In genomic region chr2:127267854-127268253, GRCm38 (mm10) we compare ENCODE assay signal across 18 mouse cellular contexts. TPM values are rescaled to one million over a fixed set of nuclear protein-coding genes. Genes with fewer than 3 reads are reported as not detected.
DNase-seq lines count a peak whose midpoint lies in the region; ATAC-seq and TF ChIP-seq lines count a peak whose summit lies in the region.
"Had no signal": no experiment of that assay in that cellular context is flagged by ENCODE, and none has a peak within 500 bp of the region (broad histone marks: within the 10 kb centered on the region; RNA-seq: fewer than 3 reads in every experiment).

No protein-coding gene starts in this region.

- ATAC-seq in activated CD4-positive, CD25-positive, alpha-beta regulatory T cell, adult 4 months = no peak

- intact Hi-C loops in heart, adult 2 months (cut with DNase I) = loop anchor here (2.0 kb wide), 1 partner anchor 15 kb away; no protein-coding TSS in a partner anchor
- intact Hi-C loops in heart, postnatal 25 days (cut with DNase I) = loop anchor here (2.0 kb wide), 1 partner anchor 19 kb away; no protein-coding TSS in a partner anchor

- no peaks in the 10 kb centered on the region for H3K9me3 ChIP-seq in MEL (replicated peaks; ENCODE audit: insufficient read depth, low read length)
- H3K9me3 ChIP-seq: forebrain, embryonic 10.5 days; limb, embryonic 12.5 days; midbrain, embryonic 12.5 days had no signal

- no peak for DNase-seq in heart, adult 2 months
- DNase-seq in heart, postnatal 25 days (ENCODE audit: low spot score) = no peak
- peak; percentile 22 for DNase-seq in kidney, postnatal 14 days
- no peak for DNase-seq in kidney, postnatal 4 days
- no peak for DNase-seq in MEL (ENCODE audit: low read depth, low spot score)
- DNase-seq in brain, embryonic 14.5 days (ENCODE audit: low read depth) = no peak
- no peak for DNase-seq in right cerebral cortex, postnatal 25 days
- DNase-seq: adrenal gland, postnatal 10 days; cerebellum, adult 11-12 months; cerebellum, postnatal 14 days; kidney, postnatal 25 days; lung, postnatal 10 days; spleen, adult 18-20 months; thymus, postnatal 4 days had no signal

- TF ChIP-seq POLR2A in heart, adult 2 months (IDR thresholded peaks at IDR 0.05; ENCODE audit: insufficient read depth, low read depth, low read length) = no peak
- TF ChIP-seq POLR2A in MEL (IDR thresholded peaks at IDR 0.05; ENCODE audit: control insufficient read depth in 1 of 2, insufficient read depth in 1 of 2, low read depth in 1 of 2, low read length in 2 of 2, poor library complexity in 1 of 2) = no peak
- no peak for TF ChIP-seq POLR2A in brain, embryonic 14.5 days (IDR thresholded peaks at IDR 0.05; ENCODE audit: borderline replicate concordance, extremely low read depth, insufficient read depth, insufficient read length, poor library complexity, severe bottlenecking)

- 44% methylated on average over 4 of the region's 4 CpGs for WGBS in heart, adult 2 months

- no peak overlapping the region for H3K4me3 ChIP-seq in heart, adult 2 months
- no peak overlapping the region for H3K4me3 ChIP-seq in MEL (ENCODE audit: control insufficient read depth in 1 of 2, insufficient read depth in 1 of 2, low read depth in 2 of 2, low read length in 2 of 2)
- H3K4me3 ChIP-seq: forebrain, embryonic 10.5 days; limb, embryonic 12.5 days; midbrain, embryonic 12.5 days had no signal

- H3K36me3 ChIP-seq in heart, adult 2 months (ENCODE audit: control insufficient read depth, insufficient read depth, low read length) = peaks cover 6% of the 10 kb centered on the region
- peaks cover 0 to 7% of the 10 kb centered on the region in 2 experiments; a peak in 2 of 4 replicates for H3K36me3 ChIP-seq in MEL (ENCODE audit: control insufficient read depth in 1 of 2, insufficient read depth in 2 of 2, low read length in 2 of 2)

- no peaks in the 10 kb centered on the region for H3K27me3 ChIP-seq in heart, adult 2 months (ENCODE audit: control insufficient read depth, insufficient read depth, low read length)
- no peaks in the 10 kb centered on the region for H3K27me3 ChIP-seq in MEL (ENCODE audit: control insufficient read depth in 1 of 2, insufficient read depth in 2 of 2, low read length in 2 of 2)
- H3K27me3 ChIP-seq: limb, embryonic 12.5 days; midbrain, embryonic 12.5 days had no signal

- TF ChIP-seq RAD21 in MEL (IDR thresholded peaks at IDR 0.05; ENCODE audit: low read depth, low read length) = no peak

- TF ChIP-seq CTCF in heart, adult 2 months (IDR thresholded peaks at IDR 0.05) = peak; percentile 51
- TF ChIP-seq CTCF in MEL (IDR thresholded peaks at IDR 0.05 in 2 of 3, conservative IDR thresholded peaks at IDR 0.05 in 1 of 3; ENCODE audit: control insufficient read depth in 1 of 3, insufficient read depth in 1 of 3, low read depth in 2 of 3, low read length in 3 of 3, poor library complexity in 1 of 3, severe bottlenecking in 1 of 3) = peak in 2 of 3 experiments; percentile 1 to 9; a peak in 1 of 6 replicates
- TF ChIP-seq CTCF in brain, embryonic 14.5 days (IDR thresholded peaks at IDR 0.05; ENCODE audit: borderline replicate concordance, extremely low read depth, insufficient read depth, insufficient read length) = peak; percentile 5; the same call in 1 of the 2 replicates

- H3K79me2 ChIP-seq in heart, adult 2 months (replicated peaks; ENCODE audit: control insufficient read depth, insufficient read depth, low read length) = peaks cover 2% of the 10 kb centered on the region
- peaks cover 26% of the 10 kb centered on the region for H3K79me2 ChIP-seq in MEL (ENCODE audit: control insufficient read depth, insufficient read depth, low read length, poor library complexity)

- no peak overlapping the region for H3K27ac ChIP-seq in heart, adult 2 months
- H3K27ac ChIP-seq in MEL (ENCODE audit: control insufficient read depth, low read depth, low read length) = no peak overlapping the region
- H3K27ac ChIP-seq: forebrain, embryonic 10.5 days; limb, embryonic 12.5 days; midbrain, embryonic 12.5 days had no signal

- no peak for TF ChIP-seq EP300 in heart, adult 2 months (IDR thresholded peaks at IDR 0.05; ENCODE audit: insufficient read depth, low read depth, low read length)
- no peak for TF ChIP-seq EP300 in MEL (IDR thresholded peaks at IDR 0.05; ENCODE audit: low read depth in 1 of 2, low read length in 2 of 2)

- H3K9ac ChIP-seq in heart, adult 2 months (ENCODE audit: low read depth, low read length) = no peak overlapping the region
- H3K9ac ChIP-seq in MEL (ENCODE audit: control insufficient read depth, low read depth, low read length, poor library complexity, severe bottlenecking) = no peak overlapping the region
- H3K9ac ChIP-seq: limb, embryonic 12.5 days; midbrain, embryonic 12.5 days had no signal

- H3K4me1 ChIP-seq in heart, adult 2 months (ENCODE audit: control insufficient read depth, insufficient read depth, low read length) = peaks cover 2% of the 10 kb centered on the region
- H3K4me1 ChIP-seq in MEL (ENCODE audit: control insufficient read depth in 1 of 2, insufficient read depth in 2 of 2, low read length in 2 of 2) = peaks cover 0 to 3% of the 10 kb centered on the region in 2 experiments; a peak in 1 of 4 replicates

TF ChIP-seq in MEL, 35 proteins besides CTCF, POLR2A, EP300 and RAD21:
- no peak for TF ChIP-seq GABPA (IDR thresholded peaks at IDR 0.05; ENCODE audit: low read depth, low read length)
- TF ChIP-seq HCFC1 (IDR thresholded peaks at IDR 0.05; ENCODE audit: low read depth, low read length) = no peak
- TF ChIP-seq GATA1 (IDR thresholded peaks at IDR 0.05; ENCODE audit: low read depth, low read length) = no peak
TF ChIP-seq in MEL: peak in this region for 0.

RNA-seq across cellular contexts. Expression of gene Stard7, which starts 2.2 kb away (rescaled TPM):
- total RNA-seq in heart, adult 2 months (2021) = 100 to 1,000 TPM; 150 to 165 TPM
- 64.0 and 151 TPM in 2 replicates for polyA plus RNA-seq in heart, adult 2 months (2012; rRNA removed)
- 100 to 1,000 TPM; 152 to 167 TPM for total RNA-seq in heart, postnatal 25 days (2021)
- 87.9 and 88.0 TPM in 2 replicates for total RNA-seq in MEL (2012; rRNA removed)
- polyA plus RNA-seq in MEL (2012; ENCODE audit: insufficient read depth in 1 of 2, insufficient read length in 2 of 2, low read depth in 1 of 2, low replicate concordance in 2 of 2, missing spikeins in 1 of 2) = 100 to 1,000 TPM in 1 of 2 experiments, 10 to 100 TPM in 1; 87.7 to 134 TPM
- polyA plus RNA-seq in brain, embryonic 14.5 days (2012; rRNA removed) = 89.3 and 91.9 TPM in 2 replicates
- 10 to 100 TPM; 23.4 to 27.2 TPM for polyA plus RNA-seq in activated CD4-positive, CD25-positive, alpha-beta regulatory T cell, adult 4 months (2017; shearing (Covaris generic))

RNA-seq across cellular contexts. Expression of gene Tmem127, which starts 20.1 kb away (rescaled TPM):
- 10 to 100 TPM; 24.8 to 27.4 TPM for total RNA-seq in heart, adult 2 months (2021)
- polyA plus RNA-seq in heart, adult 2 months (2012; rRNA removed) = 45.6 and 64.8 TPM in 2 replicates
- total RNA-seq in heart, postnatal 25 days (2021) = 10 to 100 TPM; 27.9 to 28.7 TPM
- 8.3 and 10.3 TPM in 2 replicates for total RNA-seq in MEL (2012; rRNA removed)
- polyA plus RNA-seq in MEL (2012; ENCODE audit: insufficient read depth in 1 of 2, insufficient read length in 2 of 2, low read depth in 1 of 2, low replicate concordance in 2 of 2, missing spikeins in 1 of 2) = 10 to 100 TPM in 1 of 2 experiments, not detected in 1; 16.6 TPM
- 57.2 and 73.6 TPM in 2 replicates for polyA plus RNA-seq in brain, embryonic 14.5 days (2012; rRNA removed)
- 10 to 100 TPM; 50.2 to 63.5 TPM for polyA plus RNA-seq in activated CD4-positive, CD25-positive, alpha-beta regulatory T cell, adult 4 months (2017; shearing (Covaris generic))

RNA-seq across cellular contexts. Expression of gene Ciao1, which starts 20.2 kb away (rescaled TPM):
- total RNA-seq in heart, adult 2 months (2021) = 10 to 100 TPM; 56.3 to 60.8 TPM
- 59.1 and 74.2 TPM in 2 replicates for polyA plus RNA-seq in heart, adult 2 months (2012; rRNA removed)
- 10 to 100 TPM; 61.9 to 62.3 TPM for total RNA-seq in heart, postnatal 25 days (2021)
- 77.8 and 86.3 TPM in 2 replicates for total RNA-seq in MEL (2012; rRNA removed)
- polyA plus RNA-seq in MEL (2012; ENCODE audit: insufficient read depth in 1 of 2, insufficient read length in 2 of 2, low read depth in 1 of 2, low replicate concordance in 2 of 2, missing spikeins in 1 of 2) = 10 to 100 TPM in 1 of 2 experiments, not detected in 1; 83.8 TPM
- 58.0 and 69.0 TPM in 2 replicates for polyA plus RNA-seq in brain, embryonic 14.5 days (2012; rRNA removed)
- polyA plus RNA-seq in activated CD4-positive, CD25-positive, alpha-beta regulatory T cell, adult 4 months (2017; shearing (Covaris generic)) = 10 to 100 TPM; 33.0 to 49.2 TPM

RNA-seq across cellular contexts. Expression of gene Snrnp200, which starts 59.7 kb away (rescaled TPM):
- total RNA-seq in heart, adult 2 months (2021) = 10 to 100 TPM; 59.3 to 69.5 TPM
- polyA plus RNA-seq in heart, adult 2 months (2012; rRNA removed) = 34.0 and 58.7 TPM in 2 replicates
- total RNA-seq in heart, postnatal 25 days (2021) = 10 to 100 TPM; 54.0 to 62.4 TPM
- total RNA-seq in MEL (2012; rRNA removed) = 114 and 122 TPM in 2 replicates
- polyA plus RNA-seq in MEL (2012; ENCODE audit: insufficient read depth in 1 of 2, insufficient read length in 2 of 2, low read depth in 1 of 2, low replicate concordance in 2 of 2, missing spikeins in 1 of 2) = 100 to 1,000 TPM in 1 of 2 experiments, 10 to 100 TPM in 1; 67.5 to 137 TPM
- polyA plus RNA-seq in brain, embryonic 14.5 days (2012; rRNA removed) = 81.5 and 98.9 TPM in 2 replicates
- polyA plus RNA-seq in activated CD4-positive, CD25-positive, alpha-beta regulatory T cell, adult 4 months (2017; shearing (Covaris generic)) = 10 to 100 TPM; 34.2 to 51.7 TPM

RNA-seq across cellular contexts. Expression of gene 1810024B03Rik, which starts 59.8 kb away (rescaled TPM):
- total RNA-seq in heart, adult 2 months (2021) = under 1 TPM; 0.36 to 0.60 TPM
- polyA plus RNA-seq in heart, adult 2 months (2012; rRNA removed) = 0.94 TPM in 2 replicates
- total RNA-seq in heart, postnatal 25 days (2021) = under 1 TPM; 0.36 to 0.70 TPM
- 1.2 and 1.5 TPM in 2 replicates for total RNA-seq in MEL (2012; rRNA removed)
- polyA plus RNA-seq in MEL (2012; ENCODE audit: insufficient read depth in 1 of 2, insufficient read length in 2 of 2, low read depth in 1 of 2, low replicate concordance in 2 of 2, missing spikeins in 1 of 2) = 1 to 10 TPM in 1 of 2 experiments, not detected in 1; 1.9 TPM
- polyA plus RNA-seq in brain, embryonic 14.5 days (2012; rRNA removed) = 1.2 and 1.3 TPM in 2 replicates
- polyA plus RNA-seq in activated CD4-positive, CD25-positive, alpha-beta regulatory T cell, adult 4 months (2017; shearing (Covaris generic)) = 1 to 10 TPM in 1 of 2 experiments, under 1 TPM in 1; 0.92 to 1.5 TPM
